7 mouse cellular contexts compared by ENCODE assay signal in genomic region chr6:38926135-38926962, GRCm38 (mm10). TPM values are rescaled to one million over a fixed set of nuclear protein-coding genes. Genes with fewer than 3 reads are reported as not detected.
DNase-seq lines count a peak whose midpoint lies in the region; ATAC-seq and TF ChIP-seq lines count a peak whose summit lies in the region.

No protein-coding gene starts in this region.

- no peak overlapping the region for H3K27ac ChIP-seq in lung, postnatal 0 days (ENCODE audit: low read length)
- H3K27ac ChIP-seq in hindbrain, embryonic 14.5 days: peak overlapping the region; percentile 38

- TF ChIP-seq EP300 in lung, postnatal 0 days (IDR thresholded peaks at IDR 0.05): no peak

- peak overlapping the region; percentile 1; the same call in 1 of the 2 replicates for H3K4me2 ChIP-seq in lung, postnatal 0 days (replicated peaks; ENCODE audit: low read depth, low read length)
- H3K4me2 ChIP-seq in hindbrain, embryonic 14.5 days (replicated peaks): peak overlapping the region; percentile 18
- peak overlapping the region; percentile 13 for H3K4me2 ChIP-seq in myocyte (ENCODE audit: low read depth)

- H3K27me3 ChIP-seq in lung, postnatal 0 days (replicated peaks; ENCODE audit: insufficient read depth, low read length): no peaks in the 10 kb centered on the region
- H3K27me3 ChIP-seq in hindbrain, embryonic 14.5 days (ENCODE audit: control insufficient read depth, insufficient read depth, low read length): no peaks in the 10 kb centered on the region
- H3K27me3 ChIP-seq in myocyte (ENCODE audit: control insufficient read depth, insufficient read depth, insufficient read length): no peaks in the 10 kb centered on the region

- no peak for TF ChIP-seq POLR2A in myocyte (IDR thresholded peaks at IDR 0.05; ENCODE audit: insufficient read length, low read depth)

- 63% methylated on average over 28 of the region's 28 CpGs for WGBS in lung, postnatal 0 days
- WGBS in hindbrain, embryonic 14.5 days: 54% methylated on average over 28 of the region's 28 CpGs

- no peak overlapping the region for H3K4me3 ChIP-seq in lung, postnatal 0 days (ENCODE audit: low read depth, low read length)
- no peak overlapping the region for H3K4me3 ChIP-seq in hindbrain, embryonic 14.5 days (replicated peaks; ENCODE audit: low read length)
- no peak overlapping the region for H3K4me3 ChIP-seq in myocyte

- DNase-seq in lung, postnatal 0 days (ENCODE audit: low spot score): peak; percentile 50
- DNase-seq in lung, postnatal 14 days: no peak
- peak; percentile 62 for DNase-seq in embryo, embryonic 10.5 days (ENCODE audit: low spot score)
- no peak for DNase-seq in hindbrain, embryonic 14.5 days (ENCODE audit: low spot score)
- no peak for DNase-seq in lung, postnatal 4 days

- no peak for TF ChIP-seq CTCF in lung, postnatal 0 days (IDR thresholded peaks at IDR 0.05)

- no peak overlapping the region for H3K9ac ChIP-seq in lung, postnatal 0 days (replicated peaks; ENCODE audit: low read depth)
- 0 out of 2 replicates have a peak overlapping the region, but pooled peaks have one; percentile 10 for H3K9ac ChIP-seq in hindbrain, embryonic 14.5 days

- H3K79me2 ChIP-seq in myocyte (ENCODE audit: control insufficient read depth, insufficient read depth): no peaks in the 10 kb centered on the region

- no peaks in the 10 kb centered on the region for H3K36me3 ChIP-seq in lung, postnatal 0 days (ENCODE audit: insufficient read depth, low read length)
- H3K36me3 ChIP-seq in hindbrain, embryonic 14.5 days (replicated peaks; ENCODE audit: control insufficient read depth, insufficient read depth): no peaks in the 10 kb centered on the region
- no peaks in the 10 kb centered on the region for H3K36me3 ChIP-seq in myocyte (ENCODE audit: control insufficient read depth, insufficient read depth)

- no peak overlapping the region for H3ac ChIP-seq in myocyte (ENCODE audit: control insufficient read depth, insufficient read length)

- peaks cover 4% of the 10 kb centered on the region; the same call in 1 of the 2 replicates for H3K4me1 ChIP-seq in lung, postnatal 0 days (ENCODE audit: insufficient read depth, low read depth, low read length)
- H3K4me1 ChIP-seq in hindbrain, embryonic 14.5 days (replicated peaks; ENCODE audit: control insufficient read depth, insufficient read depth, low read length): no peaks in the 10 kb centered on the region

- ATAC-seq in lung, postnatal 0 days: peak; percentile 55
- ATAC-seq in hindbrain, embryonic 14.5 days (ENCODE audit: low FRiP score): peak; percentile 63; the same call in 1 of the 2 replicates
- ATAC-seq in frontal cortex, adult (ENCODE audit: low TSS enrichment): no peak

- no peaks in the 10 kb centered on the region for H3K9me3 ChIP-seq in lung, postnatal 0 days (ENCODE audit: low read length)
- no peaks in the 10 kb centered on the region for H3K9me3 ChIP-seq in hindbrain, embryonic 14.5 days (ENCODE audit: control insufficient read depth, low read length)

TF ChIP-seq in myocyte, 11 proteins besides CTCF, POLR2A, EP300 and RAD21:
- no peak for TF ChIP-seq REST (IDR thresholded peaks at IDR 0.05; ENCODE audit: insufficient read depth, insufficient read length)
- TF ChIP-seq POLR2AphosphoS2 (IDR thresholded peaks at IDR 0.05; ENCODE audit: insufficient read length, low read depth): no peak
- TF ChIP-seq CEBPB (IDR thresholded peaks at IDR 0.05; ENCODE audit: insufficient read depth, poor library complexity, severe bottlenecking): no peak
- TF ChIP-seq TCF12 (IDR thresholded peaks at IDR 0.05; ENCODE audit: insufficient read depth, poor library complexity, severe bottlenecking): no peak
TF ChIP-seq in myocyte: peak in this region for 0.

RNA-seq across cellular contexts. Expression of gene Hipk2, which starts 50.4 kb away (rescaled TPM):
- polyA plus RNA-seq in lung, postnatal 0 days (2015; fragmentation: Nextera tagmentation; extraction: Ambion mirVana): 18.4 and 23.0 TPM in 2 replicates
- polyA plus RNA-seq in hindbrain, embryonic 14.5 days (2014; fragmentation: Nextera tagmentation; extraction: Ambion mirVana): 33.8 and 36.9 TPM in 2 replicates
- polyA plus RNA-seq in myocyte (2012; fragmentation: generic; extraction: Trizol): 11.3 TPM

RNA-seq across cellular contexts. Expression of gene Tbxas1, which starts 51.1 kb away (rescaled TPM):
- polyA plus RNA-seq in lung, postnatal 0 days (2015; fragmentation: Nextera tagmentation; extraction: Ambion mirVana): 5.3 and 5.5 TPM in 2 replicates
- 1.6 and 2.2 TPM in 2 replicates for polyA plus RNA-seq in hindbrain, embryonic 14.5 days (2014; fragmentation: Nextera tagmentation; extraction: Ambion mirVana)
- polyA plus RNA-seq in myocyte (2012; fragmentation: generic; extraction: Trizol): not detected

Comparison
In these comparisons a context has a peak if more than half of its experiments do, and no peak if none do; other contexts are left out.
1. DNase-seq: peak in lung, postnatal 0 days (single experiment) and embryo, embryonic 10.5 days (single experiment); none in lung, postnatal 14 days (single experiment), hindbrain, embryonic 14.5 days (single experiment) and lung, postnatal 4 days (0 of 2).
2. Peak in every context shown above with its lines, with median percentiles within 50 percentile points of each other: H3K4me2 ChIP-seq.